12 mouse cellular contexts compared by ENCODE assay signal in genomic region chr5:24078420-24079179, GRCm38 (mm10). TPM values are rescaled to one million over a fixed set of nuclear protein-coding genes. Genes with fewer than 3 reads are reported as not detected.
DNase-seq lines count a peak whose midpoint lies in the region; ATAC-seq and TF ChIP-seq lines count a peak whose summit lies in the region.
"Had no signal": no experiment of that assay in that cellular context is flagged by ENCODE, and none has a peak within 500 bp of the region (broad histone marks: within the 10 kb centered on the region; RNA-seq: fewer than 3 reads in every experiment).

No protein-coding gene starts in this region.

- no peak overlapping the region for H3K9ac ChIP-seq in hindbrain, postnatal 0 days (replicated peaks; ENCODE audit: low read length)
- no peak overlapping the region for H3K9ac ChIP-seq in midbrain, postnatal 0 days (replicated peaks; ENCODE audit: low read length, poor library complexity, severe bottlenecking)
- H3K9ac ChIP-seq in midbrain, embryonic 15.5 days: no peak overlapping the region
- H3K9ac ChIP-seq: limb, embryonic 12.5 days had no signal

- H3K27me3 ChIP-seq in cerebellum, adult 2 months (ENCODE audit: control insufficient read depth, insufficient read depth, low read length): no peaks in the 10 kb centered on the region
- H3K27me3 ChIP-seq in hindbrain, postnatal 0 days (ENCODE audit: insufficient read depth, low read length): no peaks in the 10 kb centered on the region
- H3K27me3 ChIP-seq in hindbrain, embryonic 10.5 days (ENCODE audit: insufficient read depth, poor library complexity, severe bottlenecking): 0 out of 2 replicates have a peak, but pooled peaks cover 4% of the 10 kb centered on the region
- H3K27me3 ChIP-seq in midbrain, postnatal 0 days (ENCODE audit: insufficient read depth, low read length): no peaks in the 10 kb centered on the region
- no peaks in the 10 kb centered on the region for H3K27me3 ChIP-seq in midbrain, embryonic 15.5 days (replicated peaks)
- no peaks in the 10 kb centered on the region for H3K27me3 ChIP-seq in splenic B cell, adult 2 months (ENCODE audit: control insufficient read depth, insufficient read depth, low read length, poor library complexity, severe bottlenecking)
- H3K27me3 ChIP-seq: limb, embryonic 12.5 days had no signal

- H3K36me3 ChIP-seq in hindbrain, postnatal 0 days (ENCODE audit: insufficient read depth, low read length): no peaks in the 10 kb centered on the region
- H3K36me3 ChIP-seq in hindbrain, embryonic 10.5 days: no peaks in the 10 kb centered on the region
- no peaks in the 10 kb centered on the region for H3K36me3 ChIP-seq in midbrain, postnatal 0 days (ENCODE audit: insufficient read depth, low read length)
- no peaks in the 10 kb centered on the region for H3K36me3 ChIP-seq in midbrain, embryonic 15.5 days (replicated peaks)
- H3K36me3 ChIP-seq in splenic B cell, adult 2 months (ENCODE audit: control insufficient read depth, insufficient read depth, low read length, poor library complexity, severe bottlenecking): no peaks in the 10 kb centered on the region
- H3K36me3 ChIP-seq: limb, embryonic 12.5 days had no signal

- peak; percentile 13; the same call in 1 of the 2 replicates for TF ChIP-seq CTCF in cerebellum, adult 2 months (IDR thresholded peaks at IDR 0.05; ENCODE audit: borderline replicate concordance, insufficient read depth, low read depth, low read length)
- TF ChIP-seq CTCF in hindbrain, postnatal 0 days (IDR thresholded peaks at IDR 0.05; ENCODE audit: low read depth): peak; percentile 61
- TF ChIP-seq CTCF in midbrain, postnatal 0 days (IDR thresholded peaks at IDR 0.05): peak; percentile 69

- no peak overlapping the region for H3K4me2 ChIP-seq in hindbrain, postnatal 0 days (ENCODE audit: low read depth, low read length)
- no peak overlapping the region for H3K4me2 ChIP-seq in midbrain, postnatal 0 days (ENCODE audit: low read depth, low read length, poor library complexity, severe bottlenecking)
- no peak overlapping the region for H3K4me2 ChIP-seq in midbrain, embryonic 15.5 days
- H3K4me2 ChIP-seq: limb, embryonic 12.5 days had no signal

- no peak overlapping the region for H3K4me3 ChIP-seq in cerebellum, adult 2 months (replicated peaks; ENCODE audit: insufficient read depth, low read depth, low read length)
- no peak overlapping the region for H3K4me3 ChIP-seq in hindbrain, postnatal 0 days (ENCODE audit: low read length)
- H3K4me3 ChIP-seq in hindbrain, embryonic 10.5 days: no peak overlapping the region
- no peak overlapping the region for H3K4me3 ChIP-seq in midbrain, postnatal 0 days (ENCODE audit: low read depth, low read length)
- H3K4me3 ChIP-seq in midbrain, embryonic 15.5 days: no peak overlapping the region
- H3K4me3 ChIP-seq: limb, embryonic 12.5 days had no signal

- WGBS in cerebellum, adult 2 months: 83% methylated on average over 7 of the region's 7 CpGs
- 74% methylated on average over 7 of the region's 7 CpGs for WGBS in hindbrain, postnatal 0 days
- 82% methylated on average over 7 of the region's 7 CpGs for WGBS in hindbrain, embryonic 10.5 days
- WGBS in midbrain, postnatal 0 days: 84% methylated on average over 7 of the region's 7 CpGs
- WGBS in midbrain, embryonic 15.5 days: 83% methylated on average over 7 of the region's 7 CpGs

- DNase-seq in cerebellum, adult 2 months: no peak
- DNase-seq in cerebellum, postnatal 25 days: no peak
- peak; percentile 42 for DNase-seq in hindbrain, postnatal 0 days (ENCODE audit: low spot score)
- DNase-seq in hindbrain, embryonic 10.5 days (ENCODE audit: low spot score): no peak
- DNase-seq in midbrain, postnatal 0 days (ENCODE audit: low spot score): peak; percentile 46
- peak; percentile 26 for DNase-seq in splenic B cell, adult 2 months (ENCODE audit: low read depth, low spot score)
- DNase-seq in frontal cortex, postnatal 14 days (ENCODE audit: low spot score in 2 of 2): no peak
- DNase-seq: heart, postnatal 10 days; kidney, postnatal 4 days; right cerebral cortex, adult 18-20 months had no signal

- no peak for TF ChIP-seq POLR2A in cerebellum, adult 2 months (IDR thresholded peaks at IDR 0.05; ENCODE audit: borderline replicate concordance, insufficient read depth, low read length)

- no peak for ATAC-seq in hindbrain, postnatal 0 days
- no peak for ATAC-seq in midbrain, postnatal 0 days (ENCODE audit: low FRiP score)
- no peak; the same call in 1 of the 2 replicates for ATAC-seq in midbrain, embryonic 15.5 days (replicated peaks)

- no peak overlapping the region for H3K27ac ChIP-seq in cerebellum, adult 2 months (ENCODE audit: insufficient read depth, low read length)
- no peak overlapping the region for H3K27ac ChIP-seq in hindbrain, postnatal 0 days
- H3K27ac ChIP-seq in hindbrain, embryonic 10.5 days: no peak overlapping the region
- no peak overlapping the region for H3K27ac ChIP-seq in midbrain, postnatal 0 days (ENCODE audit: low read depth, low read length)
- no peak overlapping the region for H3K27ac ChIP-seq in midbrain, embryonic 15.5 days
- H3K27ac ChIP-seq: limb, embryonic 12.5 days had no signal

- no peaks in the 10 kb centered on the region for H3K9me3 ChIP-seq in hindbrain, postnatal 0 days (ENCODE audit: low read length)
- H3K9me3 ChIP-seq in hindbrain, embryonic 10.5 days: no peaks in the 10 kb centered on the region
- no peaks in the 10 kb centered on the region for H3K9me3 ChIP-seq in midbrain, postnatal 0 days (ENCODE audit: low read length)
- no peaks in the 10 kb centered on the region for H3K9me3 ChIP-seq in midbrain, embryonic 15.5 days
- H3K9me3 ChIP-seq: limb, embryonic 12.5 days had no signal

- H3K4me1 ChIP-seq in cerebellum, adult 2 months (ENCODE audit: control insufficient read depth, insufficient read depth, low read length): no peaks in the 10 kb centered on the region
- H3K4me1 ChIP-seq in hindbrain, postnatal 0 days (ENCODE audit: insufficient read depth, low read length): 0 out of 2 replicates have a peak, but pooled peaks cover 4% of the 10 kb centered on the region
- peaks cover 30% of the 10 kb centered on the region for H3K4me1 ChIP-seq in hindbrain, embryonic 10.5 days (replicated peaks)
- H3K4me1 ChIP-seq in midbrain, postnatal 0 days (ENCODE audit: insufficient read depth, low read length): peaks cover 4% of the 10 kb centered on the region; the same call in 1 of the 2 replicates
- peaks cover 17% of the 10 kb centered on the region for H3K4me1 ChIP-seq in midbrain, embryonic 15.5 days

RNA-seq across cellular contexts. Expression of gene Klhl7, which starts 21.8 kb away (rescaled TPM):
- 49.8 and 53.7 TPM in 2 replicates for polyA plus RNA-seq in cerebellum, adult 2 months (2012; rRNA removed)
- total RNA-seq in hindbrain, postnatal 0 days (2014; rRNA removed): 101 and 127 TPM in 2 replicates
- 106 and 109 TPM in 2 replicates for polyA plus RNA-seq in hindbrain, postnatal 0 days (2015; fragmentation: Nextera tagmentation; extraction: Ambion mirVana)
- 59.0 and 60.0 TPM in 2 replicates for polyA plus RNA-seq in hindbrain, embryonic 10.5 days (2016; fragmentation: Nextera tagmentation; extraction: Ambion mirVana)
- 149 and 188 TPM in 2 replicates for total RNA-seq in midbrain, postnatal 0 days (2014; rRNA removed)
- 114 and 123 TPM in 2 replicates for polyA plus RNA-seq in midbrain, postnatal 0 days (2015; fragmentation: Nextera tagmentation; extraction: Ambion mirVana)
- polyA plus RNA-seq in midbrain, embryonic 15.5 days (2015; fragmentation: Nextera tagmentation; extraction: Ambion mirVana): 143 and 159 TPM in 2 replicates

RNA-seq across cellular contexts. Expression of gene Fam126a, which starts 48.1 kb away (rescaled TPM):
- 5.2 and 5.6 TPM in 2 replicates for polyA plus RNA-seq in cerebellum, adult 2 months (2012; rRNA removed)
- total RNA-seq in hindbrain, postnatal 0 days (2014; rRNA removed): 24.5 and 26.6 TPM in 2 replicates
- 16.5 and 17.7 TPM in 2 replicates for polyA plus RNA-seq in hindbrain, postnatal 0 days (2015; fragmentation: Nextera tagmentation; extraction: Ambion mirVana)
- polyA plus RNA-seq in hindbrain, embryonic 10.5 days (2016; fragmentation: Nextera tagmentation; extraction: Ambion mirVana): 27.8 and 28.5 TPM in 2 replicates
- total RNA-seq in midbrain, postnatal 0 days (2014; rRNA removed): 23.7 and 30.8 TPM in 2 replicates
- polyA plus RNA-seq in midbrain, postnatal 0 days (2015; fragmentation: Nextera tagmentation; extraction: Ambion mirVana): 17.0 and 19.7 TPM in 2 replicates
- polyA plus RNA-seq in midbrain, embryonic 15.5 days (2015; fragmentation: Nextera tagmentation; extraction: Ambion mirVana): 33.0 and 33.3 TPM in 2 replicates

Comparison
In these comparisons a context has a peak if more than half of its experiments do, and no peak if none do; other contexts are left out.
1. DNase-seq: peak in hindbrain, postnatal 0 days (single experiment), midbrain, postnatal 0 days (single experiment) and splenic B cell, adult 2 months (single experiment); none in cerebellum, adult 2 months (0 of 2), cerebellum, postnatal 25 days (0 of 2), hindbrain, embryonic 10.5 days (single experiment) and frontal cortex, postnatal 14 days (0 of 2).
2. CTCF ChIP-seq: peak in every context shown above with its lines; median percentile 69 in midbrain, postnatal 0 days; 61 in hindbrain, postnatal 0 days; 13 in cerebellum, adult 2 months.